Mouse (Mus musculus) embryonic facial prominence, embryonic 12.5 days (tissue): ENCODE measurements around the gene Il17rb. TPM values are rescaled to one million over a fixed set of nuclear protein-coding genes. Genes with fewer than 3 reads are reported as not detected.

Source experiments
- ATAC-seq: fragments of 200-750 bp; cut with Nextera tagmentation; 2 replicates; pipeline ENCODE4 v1.8.0; 2017; ENCODE audit not compliant: insufficient number of reproducible peaks, insufficient read depth, low FRiP score, low TSS enrichment
- H3K27ac ChIP-seq: fragments of 300-500 bp; sonication (generic); 2 replicates; pipeline ENCODE4 v1.5.1; 2016; ENCODE audit warnings: mild to moderate bottlenecking
- H3K27me3 ChIP-seq: fragments of 300-500 bp; sonication (generic); 2 replicates; pipeline ENCODE4 v1.6.1; 2016; ENCODE audit warnings: mild to moderate bottlenecking, moderate library complexity
- H3K36me3 ChIP-seq: fragments of 300-500 bp; sonication (generic); 2 replicates; pipeline ENCODE4 v1.6.1; 2016; ENCODE audit warnings: mild to moderate bottlenecking
- H3K4me1 ChIP-seq: fragments of 300-500 bp; sonication (generic); 2 replicates; pipeline ENCODE4 v1.6.1; 2016
- H3K4me2 ChIP-seq: fragments of 300-500 bp; sonication (generic); replicated peaks from 2 replicates; pipeline ENCODE4 v1.6.1; 2016; ENCODE audit warnings: mild to moderate bottlenecking, moderate library complexity
- H3K4me3 ChIP-seq: fragments of 300-500 bp; sonication (generic); 2 replicates; pipeline ENCODE4 v1.5.1; 2016; ENCODE audit warnings: mild to moderate bottlenecking
- H3K9ac ChIP-seq: fragments of 300-500 bp; sonication (generic); 2 replicates; pipeline ENCODE4 v1.6.1; 2016; ENCODE audit warnings: mild to moderate bottlenecking, moderate library complexity
- H3K9me3 ChIP-seq: fragments of 300-500 bp; sonication (generic); 2 replicates; pipeline ENCODE4 v1.6.1; 2016; ENCODE audit warnings: mild to moderate bottlenecking, moderate library complexity
- WGBS: fragments of 180-500 bp; shearing (Covaris S2); methylation state at CpG from one replicate; pipeline ENCODE4 v1.1.7; 2016; 5-methylcytosine and 5-hydroxymethylcytosine counted together
- polyA plus RNA-seq: library from polyadenylated mRNA; unstranded; fragments of >200 nt; fragmentation: Nextera tagmentation; extraction: Ambion mirVana; gene quantifications from 2 replicates; pipeline ENCODE4 v1.2.1, GENCODE M21; 2016

Gene Il17rb
- 0.63 and 0.75 TPM in 2 replicates for polyA plus RNA-seq

GRCm38 (mm10) chr14:30008733-30009575 is at the start of gene Il17rb, which contains the start of gene Chdh:
Il17rb (minus strand) TSS chr14:30008896.
Chdh (plus strand) TSS chr14:30009023.
- Histone ChIP-seq H3K36me3 (no peaks in the 10 kb centered on the region), H3K9me3 (no peaks in the 10 kb centered on the region), H3K4me2 (peak within 1 kb of the TSS; percentile 81), H3K27ac (no peak within 1 kb of the TSS), H3K4me3 (peak within 1 kb of the TSS; percentile 38), H3K27me3 (peaks cover 25% of the 10 kb centered on the region), H3K9ac (peak within 1 kb of the TSS; percentile 28), H3K4me1 (0 out of 2 replicates have a peak, but pooled peaks cover 5% of the 10 kb centered on the region)
- WGBS: 10% methylated on average over 54 of the region's 54 CpGs
- peak; percentile 67 for ATAC-seq

GRCm38 (mm10) chr14:30056031-30056766 is 47.5 kb upstream of the Il17rb start:
- H3K27me3 ChIP-seq: no peaks in the 10 kb centered on the region
- H3K4me1 ChIP-seq: no peaks in the 10 kb centered on the region
- ATAC-seq: no peak
- 65% methylated on average over 13 of the region's 13 CpGs for WGBS
- no peak overlapping the region for H3K4me2 ChIP-seq
- no peak overlapping the region for H3K4me3 ChIP-seq
- H3K36me3 ChIP-seq: no peaks in the 10 kb centered on the region
- H3K27ac ChIP-seq: no peak overlapping the region
- no peak overlapping the region for H3K9ac ChIP-seq
- H3K9me3 ChIP-seq: no peaks in the 10 kb centered on the region

GRCm38 (mm10) chr14:30054922-30055321 is 46.2 kb upstream of the Il17rb start:
- H3K27ac ChIP-seq: no peak overlapping the region
- ATAC-seq: no peak
- H3K36me3 ChIP-seq: no peaks in the 10 kb centered on the region
- no peaks in the 10 kb centered on the region for H3K9me3 ChIP-seq
- no peak overlapping the region for H3K4me3 ChIP-seq
- H3K9ac ChIP-seq: no peak overlapping the region
- H3K4me1 ChIP-seq: no peaks in the 10 kb centered on the region
- WGBS: 85% methylated on average over 7 of the region's 7 CpGs
- no peaks in the 10 kb centered on the region for H3K27me3 ChIP-seq
- no peak overlapping the region for H3K4me2 ChIP-seq

GRCm38 (mm10) chr14:30050280-30050679 is 41.6 kb upstream of the Il17rb start:
- Histone ChIP-seq H3K4me3 (no peak overlapping the region), H3K4me1 (no peaks in the 10 kb centered on the region), H3K4me2 (no peak overlapping the region), H3K27ac (no peak overlapping the region), H3K27me3 (no peaks in the 10 kb centered on the region), H3K36me3 (no peaks in the 10 kb centered on the region), H3K9me3 (no peaks in the 10 kb centered on the region), H3K9ac (no peak overlapping the region)
- no peak for ATAC-seq
- WGBS: 93% methylated on average over 8 of the region's 8 CpGs

- Histone ChIP-seq H3K4me1 (no peaks in the 10 kb centered on the region), H3K36me3 (no peaks in the 10 kb centered on the region), H3K27me3 (no peaks in the 10 kb centered on the region), H3K9me3 (no peaks in the 10 kb centered on the region), H3K4me3 (no peak overlapping the region), H3K4me2 (no peak overlapping the region), H3K9ac (no peak overlapping the region), H3K27ac (no peak overlapping the region)
- ATAC-seq: no peak
- WGBS: 81% methylated on average over 3 of the region's 3 CpGs
Observed at GRCm38 (mm10) chr14:30048049-30048448, 39.4 kb upstream of the Il17rb start.

- Histone ChIP-seq H3K27me3 (no peaks in the 10 kb centered on the region), H3K4me1 (no peaks in the 10 kb centered on the region), H3K36me3 (no peaks in the 10 kb centered on the region), H3K9ac (no peak overlapping the region), H3K9me3 (no peaks in the 10 kb centered on the region), H3K27ac (no peak overlapping the region), H3K4me2 (no peak overlapping the region), H3K4me3 (no peak overlapping the region)
- 89% methylated on average over 4 of the region's 4 CpGs for WGBS
- ATAC-seq: no peak
Observed at GRCm38 (mm10) chr14:30046976-30047375, 38.3 kb upstream of the Il17rb start.

- no peaks in the 10 kb centered on the region for H3K4me1 ChIP-seq
- no peaks in the 10 kb centered on the region for H3K27me3 ChIP-seq
- H3K27ac ChIP-seq: no peak overlapping the region
- no peaks in the 10 kb centered on the region for H3K36me3 ChIP-seq
- no peaks in the 10 kb centered on the region for H3K9me3 ChIP-seq
- H3K9ac ChIP-seq: no peak overlapping the region
- no peak overlapping the region for H3K4me3 ChIP-seq
- WGBS: 86% methylated on average over 8 of the region's 8 CpGs
- no peak overlapping the region for H3K4me2 ChIP-seq
- ATAC-seq: no peak
Observed at GRCm38 (mm10) chr14:30045704-30046220, 37.1 kb upstream of the Il17rb start.

- Histone ChIP-seq H3K9me3 (no peaks in the 10 kb centered on the region), H3K9ac (no peak overlapping the region), H3K27ac (no peak overlapping the region), H3K4me3 (no peak overlapping the region), H3K27me3 (no peaks in the 10 kb centered on the region), H3K36me3 (no peaks in the 10 kb centered on the region), H3K4me2 (no peak overlapping the region), H3K4me1 (no peaks in the 10 kb centered on the region)
- 88% methylated on average over 10 of the region's 10 CpGs for WGBS
- ATAC-seq: no peak
Observed at GRCm38 (mm10) chr14:30045239-30045638, 36.5 kb upstream of the Il17rb start.

- H3K27ac ChIP-seq: no peak overlapping the region
- no peak for ATAC-seq
- 87% methylated on average over 7 of the region's 7 CpGs for WGBS
Observed at GRCm38 (mm10) chr14:30043356-30043940, 34.8 kb upstream of the Il17rb start.

GRCm38 (mm10) chr14:30041836-30042235 is 33.1 kb upstream of the Il17rb start:
- H3K36me3 ChIP-seq: no peaks in the 10 kb centered on the region
- H3K9ac ChIP-seq: no peak overlapping the region
- H3K27me3 ChIP-seq: no peaks in the 10 kb centered on the region
- no peak overlapping the region for H3K4me2 ChIP-seq
- H3K4me1 ChIP-seq: no peaks in the 10 kb centered on the region
- WGBS: 84% methylated on average over 9 of the region's 9 CpGs
- H3K4me3 ChIP-seq: no peak overlapping the region
- ATAC-seq: no peak
- H3K27ac ChIP-seq: no peak overlapping the region
- H3K9me3 ChIP-seq: no peaks in the 10 kb centered on the region

More at GRCm38 (mm10) chr14:30043356-30043940, 34.8 kb upstream of the Il17rb start:
- Histone ChIP-seq H3K9me3 (no peaks in the 10 kb centered on the region), H3K4me2 (no peak overlapping the region), H3K9ac (no peak overlapping the region), H3K4me3 (no peak overlapping the region), H3K27me3 (no peaks in the 10 kb centered on the region), H3K36me3 (no peaks in the 10 kb centered on the region), H3K4me1 (no peaks in the 10 kb centered on the region)

GRCm38 (mm10) chr14:30039413-30039812 is 30.7 kb upstream of the Il17rb start:
- Histone ChIP-seq H3K4me2 (no peak overlapping the region), H3K36me3 (no peaks in the 10 kb centered on the region), H3K9ac (no peak overlapping the region), H3K4me1 (no peaks in the 10 kb centered on the region), H3K4me3 (no peak overlapping the region), H3K27me3 (no peaks in the 10 kb centered on the region), H3K27ac (no peak overlapping the region), H3K9me3 (no peaks in the 10 kb centered on the region)
- WGBS: 75% methylated on average over 4 of the region's 4 CpGs
- ATAC-seq: no peak
